Mouse (Mus musculus) G1E (cell line): ENCODE results near the gene Evc2.

Source experiments
- CTCF ChIP-seq: IDR thresholded peaks from 2 replicates; pipeline ENCODE4 v1.5.1; 2012; ENCODE audit warnings: low read depth, low read length, inconsistent platforms, mixed read lengths
- POLR2AphosphoS5 ChIP-seq: IDR thresholded peaks from 2 replicates; pipeline ENCODE4 v1.6.1; 2012; ENCODE audit warnings: low read depth, low read length, inconsistent platforms; ENCODE audit not compliant: insufficient replicate concordance

DNA sequence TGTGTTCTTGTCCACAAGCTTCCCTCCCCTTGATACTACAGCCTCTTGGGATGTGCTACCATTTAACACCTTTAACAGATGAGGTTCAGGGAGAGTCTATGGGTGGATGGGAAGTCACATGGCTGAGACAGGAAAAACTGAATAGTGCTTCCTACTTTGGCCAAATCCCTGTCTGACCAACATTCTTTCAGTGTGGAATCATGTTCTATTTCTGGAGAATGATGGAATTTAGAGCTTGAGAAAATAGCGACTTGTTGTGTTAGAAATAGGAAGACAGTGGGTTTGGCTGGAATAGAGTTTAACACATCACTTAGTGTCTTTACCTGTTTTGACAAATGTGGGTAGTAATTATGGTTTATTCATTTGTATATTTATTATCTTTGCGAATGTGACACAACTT lies 129.3 kb downstream of the Evc2 start:
- TF ChIP-seq CTCF (no peak), POLR2AphosphoS5 (no peak)
